Mouse (Mus musculus): ENCODE measurements around the gene Bad.

Bad gene

GRCm38 (mm10) chr19:6969665-6970381 is 28.2 kb downstream of the Bad start:
- peak in 1 of 2 experiments; percentile 68 for DNase-seq

DNA sequence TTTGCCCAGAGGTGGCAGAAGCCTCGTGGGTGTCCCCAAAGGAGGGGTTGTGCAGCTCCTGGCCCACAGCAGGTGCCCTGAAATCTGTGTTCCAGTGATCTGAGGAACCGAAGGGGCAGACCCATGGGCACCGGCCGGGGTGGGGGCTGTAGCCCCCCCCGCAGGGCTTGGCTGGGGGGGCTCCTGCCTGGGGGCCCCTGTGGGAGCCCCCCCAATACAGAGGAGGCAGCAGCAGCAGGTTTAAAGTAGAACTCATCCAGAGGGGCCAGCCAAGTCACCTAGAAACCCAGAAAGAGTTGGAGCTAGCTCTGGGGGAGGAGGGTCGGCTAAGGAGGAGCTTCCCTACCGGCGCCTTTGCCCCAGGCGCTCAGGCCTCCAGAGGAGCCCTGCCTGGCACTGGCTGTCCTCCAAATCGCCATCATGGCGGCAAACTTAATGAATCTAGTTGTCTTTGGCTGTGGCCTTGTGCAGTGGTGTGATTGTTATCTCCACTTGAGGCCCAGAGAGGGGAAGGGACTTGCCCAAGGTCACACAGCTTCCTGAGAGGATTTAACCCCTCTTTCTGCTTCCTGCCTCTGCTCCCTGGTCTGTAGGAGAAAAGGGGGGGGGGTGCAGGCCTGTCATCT is 28.9 kb downstream of the Bad start:
- DNase-seq, result no peak

DNA sequence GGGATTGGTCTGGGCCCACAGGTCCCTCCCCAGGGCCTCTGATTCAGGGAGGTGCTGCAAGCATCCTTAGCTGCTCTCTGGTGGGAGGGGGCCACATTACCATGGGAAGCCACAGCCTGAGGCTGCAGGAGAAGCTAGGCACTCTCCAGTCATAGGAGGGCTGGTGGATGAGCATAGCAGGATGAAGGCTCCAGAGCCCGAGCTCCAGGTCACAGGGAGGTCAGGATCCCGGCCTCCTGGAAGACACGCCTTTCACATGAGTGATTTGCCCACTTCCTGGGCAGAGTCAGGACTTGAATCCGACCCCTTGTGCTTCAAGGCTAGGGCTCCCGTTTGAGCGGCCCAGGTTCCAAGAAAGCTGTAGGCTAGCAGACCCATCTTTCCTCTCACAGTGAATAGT is 30.0 kb downstream of the Bad start:
- no peak for DNase-seq

DNA sequence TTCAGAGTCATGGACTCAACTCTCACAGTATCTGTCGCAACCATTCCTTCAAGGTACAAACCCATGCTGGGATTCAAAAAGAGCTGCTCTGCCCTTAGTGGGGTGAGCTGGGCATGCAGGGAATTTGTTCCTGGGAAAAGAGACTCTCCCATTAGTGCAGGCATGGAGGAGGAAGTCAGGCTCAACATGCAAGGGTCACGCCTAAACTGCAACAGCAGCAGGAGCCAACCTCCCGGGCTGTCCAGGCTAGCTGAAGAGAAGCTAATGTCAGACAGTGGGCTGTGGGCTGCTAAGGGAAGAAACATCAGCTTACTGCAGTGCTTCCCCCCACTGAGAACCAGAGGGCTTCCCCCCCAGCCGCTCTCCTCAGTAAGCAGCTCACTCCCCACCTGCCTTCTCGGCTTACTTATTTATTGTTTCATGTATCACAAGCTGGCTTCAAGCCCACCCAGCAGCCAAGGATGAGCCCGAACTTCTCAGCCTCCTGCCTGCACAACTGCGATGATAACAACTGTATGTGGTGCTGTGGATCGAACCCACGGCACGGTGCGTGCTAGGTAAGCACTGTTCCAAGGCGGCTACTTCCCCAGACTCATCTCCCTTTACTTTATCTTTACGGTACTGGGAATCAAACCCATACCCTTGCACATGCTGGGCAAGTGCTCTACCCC is 30.7 kb downstream of the Bad start:
- no peak for DNase-seq

DNA sequence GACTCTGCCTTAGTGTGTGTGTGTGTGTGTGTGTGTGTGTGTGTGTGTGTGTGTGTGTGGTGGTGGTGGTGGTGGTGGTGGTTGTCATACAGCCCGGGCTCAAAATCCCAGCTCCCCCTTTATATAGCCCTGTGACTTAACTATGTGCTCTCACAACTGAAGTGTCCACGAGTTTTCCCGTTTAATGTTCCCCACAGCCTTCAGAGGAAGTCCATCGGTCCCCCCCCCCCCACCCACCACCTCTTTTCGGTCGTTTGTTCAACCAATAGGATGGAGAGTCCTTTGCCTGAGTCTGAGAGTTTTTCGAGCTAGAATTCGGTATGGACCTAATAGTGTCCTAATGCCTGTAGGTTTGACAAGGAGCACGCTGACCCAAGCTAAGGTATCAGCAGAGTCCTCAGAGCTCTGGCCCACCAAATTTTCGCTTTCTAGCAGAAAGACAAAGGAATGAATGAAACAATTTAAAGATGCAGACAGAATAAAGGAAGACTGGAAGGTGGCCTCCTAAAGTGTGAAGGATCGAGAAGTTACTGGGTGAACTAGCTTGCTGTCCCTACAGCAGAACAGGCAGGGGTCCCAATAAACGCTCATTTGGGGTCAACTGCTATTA is 32.0 kb downstream of the Bad start:
- no peak for DNase-seq

DNA sequence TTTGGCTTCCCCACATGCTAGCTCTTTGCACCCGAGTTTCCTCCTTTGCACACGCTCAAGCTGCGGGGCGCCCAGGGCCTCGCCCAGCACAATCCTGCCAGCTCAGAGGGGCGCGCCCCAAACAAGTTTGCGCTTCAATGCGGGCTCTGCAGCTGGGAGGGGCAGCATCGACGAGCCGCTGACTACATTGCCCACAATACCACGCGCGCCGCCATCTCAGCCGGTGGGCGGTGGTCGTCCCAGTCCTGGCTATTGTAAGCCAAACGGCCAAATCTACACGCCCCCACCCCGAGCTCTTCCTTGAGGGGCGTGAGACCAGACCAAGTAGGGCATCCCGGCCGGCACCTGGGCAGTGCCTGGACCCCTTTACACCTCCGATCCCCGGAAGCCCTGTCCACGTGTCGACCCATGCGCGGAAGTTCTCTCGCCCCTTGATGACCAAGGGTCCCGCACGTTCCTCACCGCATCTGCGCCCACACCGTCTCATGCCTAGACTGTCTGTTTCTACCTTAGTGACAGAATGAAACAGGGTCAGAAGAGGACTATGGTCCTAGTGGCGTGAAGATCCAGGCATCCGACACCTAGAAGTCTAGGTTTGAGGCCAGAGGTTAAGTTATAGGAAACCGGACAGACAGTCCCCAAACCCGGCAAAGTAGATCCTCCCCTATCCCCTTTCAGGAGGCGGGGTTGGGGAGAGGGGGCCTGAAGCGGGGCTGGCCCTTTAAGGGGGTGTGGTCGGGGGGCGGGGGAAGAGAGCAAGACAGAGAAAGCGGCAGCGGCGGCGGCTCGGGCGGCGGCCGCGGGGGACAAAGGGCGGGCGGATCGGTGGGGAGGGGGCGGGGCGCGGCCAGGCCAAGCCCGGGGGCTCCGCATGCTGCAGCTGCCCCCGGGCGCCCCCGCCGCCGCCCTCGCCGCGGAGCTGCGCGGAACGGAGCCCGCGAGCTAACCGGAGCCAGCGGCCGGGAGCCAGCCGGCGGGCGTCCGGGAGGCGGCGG is 32.8 kb downstream of the Bad start, which contains the start of gene Ppp1r14b:
Gene Ppp1r14b, plus strand, starts transcription at position 758 of the 995 bp plus-strand sequence.
- peak; percentile 63 to 82 for DNase-seq

DNA sequence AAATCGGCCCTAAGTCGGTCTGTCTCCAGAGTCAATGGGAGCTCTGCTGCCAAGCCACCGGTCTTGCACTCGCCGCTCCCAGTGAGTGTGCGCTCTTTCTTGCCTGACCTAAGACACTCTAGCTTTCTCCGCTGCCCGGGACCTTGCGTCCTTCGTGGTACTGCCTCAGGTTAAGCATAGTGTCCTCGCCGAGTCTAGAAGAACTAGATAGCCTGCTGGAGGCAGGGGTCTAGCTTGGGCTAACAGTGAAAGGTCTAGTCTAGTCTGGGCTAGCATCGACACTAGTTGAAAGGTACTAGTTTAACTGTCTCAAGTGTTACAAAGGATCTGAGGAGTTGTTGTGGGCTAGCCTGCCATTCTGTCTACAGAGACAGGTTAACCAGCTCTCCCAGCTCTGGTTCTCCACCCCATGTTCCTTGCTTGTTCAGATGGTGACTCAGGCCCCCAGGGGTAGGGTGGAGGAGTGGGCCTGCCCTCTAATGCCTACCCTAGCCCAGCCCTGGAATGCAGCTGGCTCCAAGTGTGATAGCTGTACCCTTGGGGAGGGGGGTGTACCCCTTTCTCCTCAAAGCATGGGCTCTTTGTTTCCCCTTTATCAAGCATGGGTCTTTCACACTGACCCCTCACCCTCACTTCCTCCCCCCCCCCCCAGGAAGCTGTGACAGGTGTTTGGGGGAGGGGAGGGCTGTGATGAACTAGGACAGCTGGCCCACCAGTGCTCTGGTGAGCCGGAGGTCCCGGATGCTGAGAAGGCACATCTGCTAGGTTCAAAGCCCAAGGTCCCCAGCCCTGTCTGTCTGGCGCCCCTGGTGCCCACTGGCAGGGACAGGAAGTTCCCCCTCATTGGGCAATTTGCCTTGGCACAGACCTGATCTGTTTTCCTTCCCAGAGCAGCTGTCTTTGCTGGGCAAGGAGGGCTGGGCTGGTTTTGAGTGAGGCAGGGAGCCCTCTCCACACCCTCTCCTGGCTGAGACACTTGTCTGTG is 34.2 kb downstream of the Bad start, which contains the start of gene Plcb3:
Gene Plcb3, minus strand, starts transcription at position 934 of the 985 bp plus-strand sequence.
- DNase-seq, result peak; percentile 52 to 54

DNA sequence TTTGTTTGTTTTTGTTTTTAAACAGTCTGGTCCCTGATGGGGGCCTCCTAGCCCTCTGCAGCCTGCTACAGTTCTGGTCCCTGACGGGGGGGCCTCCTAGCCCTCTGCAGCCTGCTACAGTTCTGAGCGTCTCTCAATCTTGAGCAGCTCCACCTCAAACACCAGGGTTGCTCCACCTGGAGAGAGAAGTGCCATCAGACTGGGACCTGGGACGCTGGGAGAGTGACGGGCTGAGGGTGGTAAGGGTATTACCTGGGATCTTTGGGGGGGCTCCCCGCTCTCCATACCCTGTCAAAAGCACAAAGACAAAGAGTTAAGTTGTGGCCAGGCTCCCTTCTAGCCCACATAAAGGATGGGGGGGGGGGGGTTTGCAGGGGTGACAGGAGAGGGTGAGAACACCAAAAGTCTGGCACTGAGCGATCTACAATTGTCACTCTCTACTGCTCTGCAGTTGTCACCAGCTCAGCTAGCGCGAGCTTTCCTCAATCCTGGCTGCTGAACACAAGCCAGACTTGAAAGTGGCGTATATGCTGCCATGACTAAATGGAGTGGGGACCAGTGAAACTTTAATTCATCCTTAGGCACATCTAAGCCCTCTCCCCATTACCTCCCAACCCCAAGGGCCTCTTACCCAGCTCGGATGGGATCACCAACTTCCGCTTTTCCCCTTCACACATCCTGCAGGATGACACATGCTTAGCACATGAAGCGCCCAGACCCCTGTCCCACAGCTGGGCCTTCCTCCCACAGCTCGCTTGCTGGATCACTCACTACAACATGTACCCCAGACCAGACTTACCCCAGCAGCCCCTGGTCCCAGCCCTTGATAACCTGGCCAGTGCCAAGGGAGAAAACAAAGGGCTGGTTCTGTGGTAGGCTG is 36.3 kb downstream of the Bad start:
- no peak for DNase-seq

GRCm38 (mm10) chr19:6978639-6978974 is 36.9 kb downstream of the Bad start:
- DNase-seq, result no peak

GRCm38 (mm10) chr19:6979001-6979479 is 37.4 kb downstream of the Bad start:
- peak; percentile 44 to 66 for DNase-seq

DNA sequence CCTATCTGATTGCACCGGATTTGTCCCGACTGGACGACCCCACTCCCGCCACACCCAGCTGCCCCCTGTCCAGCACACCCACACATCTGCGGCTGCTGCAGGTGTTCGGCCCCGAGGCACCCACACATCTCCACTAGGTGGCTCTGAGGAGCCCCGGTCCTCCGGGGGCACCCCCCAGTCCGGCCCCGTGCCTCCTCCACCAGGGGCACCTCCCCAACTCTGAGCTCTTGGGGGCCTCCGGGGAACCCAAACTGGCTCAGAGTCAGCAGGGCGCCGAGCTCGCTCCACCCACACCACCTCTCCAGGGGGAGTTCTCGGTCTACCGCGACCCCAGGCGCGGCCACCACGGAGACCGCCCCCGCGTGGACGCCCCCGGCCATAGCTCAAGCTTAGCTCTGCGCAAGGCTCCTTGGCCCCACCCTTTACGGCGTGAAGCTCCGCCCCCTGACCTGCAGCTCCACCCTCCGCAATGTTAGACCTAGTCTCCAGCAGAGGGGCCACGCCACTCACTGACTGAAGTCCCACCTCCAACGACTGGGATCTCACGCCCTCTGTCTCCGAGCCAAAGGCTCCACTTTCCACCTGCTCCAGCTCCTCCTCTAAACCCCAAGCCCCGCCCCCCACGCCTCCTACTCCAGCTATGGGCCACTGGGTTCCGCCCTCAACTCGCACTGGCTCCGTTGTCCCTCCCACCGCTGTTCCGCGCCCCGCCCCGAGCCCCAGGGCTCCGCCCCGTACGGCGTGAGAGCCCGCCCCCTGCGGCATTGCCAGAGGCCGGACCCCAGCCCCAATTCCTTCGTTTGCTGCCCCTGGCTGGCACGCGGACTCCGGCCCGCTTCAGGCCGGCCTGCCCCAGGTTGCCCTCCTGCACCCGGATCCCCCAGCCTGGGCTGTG is 38.1 kb downstream of the Bad start:
- peak; percentile 99 to 100 for DNase-seq

GRCm38 (mm10) chr19:6980381-6981093 is 38.9 kb downstream of the Bad start, which contains the start of gene Fkbp2:
Fkbp2 (minus strand) TSS chr19:6980501.
- peak; percentile 99 for DNase-seq

DNA sequence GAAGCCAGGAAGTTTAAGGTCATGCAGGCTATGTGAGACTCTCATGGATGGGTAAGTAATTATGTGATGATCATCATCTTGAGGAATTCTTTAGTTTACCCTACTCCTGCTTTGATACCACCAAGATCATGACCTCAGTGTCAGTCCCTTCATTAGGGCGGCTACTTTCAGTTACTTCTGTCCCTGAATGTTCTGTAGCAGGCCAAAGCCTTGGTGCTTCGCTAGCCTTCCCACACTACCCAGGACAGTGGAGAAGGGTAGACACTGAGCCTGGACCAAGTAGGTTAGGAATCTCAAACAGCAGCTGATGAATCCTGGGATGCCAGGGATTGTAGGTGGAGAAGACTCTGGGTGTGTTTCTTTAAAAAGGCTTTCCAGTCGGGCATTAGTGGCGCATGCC is 39.8 kb downstream of the Bad start:
- no peak for DNase-seq

GRCm38 (mm10) chr19:6983621-6984020 is 42.0 kb downstream of the Bad start:
- DNase-seq, result no peak

GRCm38 (mm10) chr19:6985300-6985699 is 43.6 kb downstream of the Bad start:
- DNase-seq, result peak in 1 of 2 experiments; percentile 36

DNA sequence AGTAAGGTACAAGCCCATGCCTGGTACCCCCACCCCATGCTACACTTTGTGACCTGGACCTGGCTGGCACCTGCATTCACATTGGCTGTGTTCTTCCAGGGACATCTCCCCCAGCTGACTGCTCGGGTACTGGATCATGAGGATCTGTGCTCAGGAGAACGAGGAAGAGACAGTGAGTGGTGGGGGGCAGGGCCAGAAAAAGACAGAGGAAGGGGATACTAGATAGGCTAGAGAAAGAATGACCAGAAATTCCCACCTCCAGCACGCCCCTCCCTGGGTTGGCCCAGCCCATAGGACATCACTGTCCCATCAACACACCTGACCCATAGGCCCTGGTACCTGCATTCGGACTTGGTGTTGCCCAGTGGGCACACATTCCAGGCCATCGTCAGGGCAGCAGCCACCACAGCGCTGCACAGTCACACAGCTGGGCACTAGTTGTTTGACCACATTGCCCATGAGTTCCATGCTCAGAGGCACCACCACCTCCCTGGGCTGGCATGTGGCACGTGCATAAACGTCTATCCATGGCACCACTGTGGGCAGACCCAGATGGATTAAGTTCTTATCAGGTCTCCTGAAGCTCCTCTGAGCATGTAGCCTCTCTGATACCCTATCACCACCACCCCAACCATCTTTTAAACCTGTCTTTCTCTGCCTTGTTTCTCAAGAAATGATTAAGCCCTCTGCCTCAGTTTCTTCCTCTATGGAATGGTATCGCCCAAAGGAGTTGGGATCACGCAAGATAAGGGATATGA is 44.5 kb downstream of the Bad start:
- DNase-seq, result no peak

Data from cerebellum, postnatal 25 days (tissue).